Mouse (Mus musculus): ENCODE measurements around the gene Zfp2. TPM values are rescaled to one million over a fixed set of nuclear protein-coding genes. Genes with fewer than 3 reads are reported as not detected.

Zfp2 gene
- polyA plus RNA-seq, 1 experiment from 2014 or later = 14.5 TPM

DNA sequence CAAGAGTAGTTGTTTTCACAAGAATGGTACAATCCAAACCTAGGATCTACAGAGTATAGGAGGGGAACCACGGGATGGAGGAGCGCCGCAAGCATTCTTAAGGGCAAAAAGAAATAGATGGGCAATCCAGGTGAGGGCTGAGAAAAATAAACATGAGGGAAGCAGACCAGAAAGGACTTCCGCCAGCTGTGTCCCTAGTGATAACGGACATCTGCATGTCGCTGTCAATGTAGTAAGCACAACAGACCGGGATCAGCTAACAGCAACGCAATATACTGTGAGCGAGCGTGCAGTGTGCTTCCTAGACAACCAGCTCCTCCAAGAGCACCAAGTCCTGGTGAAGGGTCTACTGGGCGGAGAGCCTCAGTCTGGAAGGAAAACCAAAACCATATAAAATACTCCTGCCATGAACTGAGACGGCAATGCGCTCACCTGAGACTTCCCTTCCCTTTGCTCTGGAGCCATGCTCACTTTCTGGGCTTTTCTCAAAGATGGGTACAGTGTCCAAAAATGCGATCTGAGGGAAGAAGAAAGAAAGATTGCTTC, 14.6 kb upstream of the Zfp2 start:
- peaks cover 6% of the 10 kb centered on the region for H3K4me1 ChIP-seq
- no peaks in the 10 kb centered on the region for H3K9me3 ChIP-seq (replicated peaks)
- H3K27me3 ChIP-seq = no peaks in the 10 kb centered on the region
- no peak overlapping the region for H3K27ac ChIP-seq
- ATAC-seq (replicated peaks; ENCODE audit: low FRiP score) = no peak
- H3K9ac ChIP-seq = peak overlapping the region; percentile 76
- H3K4me2 ChIP-seq = peak overlapping the region; percentile 96
- no peaks in the 10 kb centered on the region for H3K36me3 ChIP-seq
- 16% methylated on average over 14 of the region's 14 CpGs for WGBS
- H3K4me3 ChIP-seq (replicated peaks) = peak overlapping the region; percentile 78

DNA sequence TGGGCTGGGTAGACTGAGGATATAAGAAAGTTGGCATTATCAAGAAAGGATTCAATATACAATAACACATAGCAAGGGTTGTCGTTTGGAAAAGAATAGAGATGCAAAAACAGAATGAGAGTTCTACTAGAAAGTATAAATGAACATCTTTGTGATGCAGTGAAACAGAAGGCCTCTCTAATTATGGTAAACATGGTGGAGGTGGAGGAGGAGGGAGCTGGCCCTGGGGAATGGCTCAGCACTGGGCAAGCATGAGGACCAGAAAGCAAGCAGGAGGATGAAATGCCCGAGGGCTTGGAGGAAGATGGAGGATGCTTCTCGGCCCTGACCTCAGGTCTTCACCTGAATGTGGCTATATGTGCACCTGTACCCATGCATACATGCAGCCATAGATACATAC, 1.5 kb downstream of the Zfp2 start:
- Histone ChIP-seq H3K36me3 (peaks cover 43% of the 10 kb centered on the region), H3K4me2 (no peak overlapping the region)
- ATAC-seq (replicated peaks; ENCODE audit: low FRiP score) = no peak

DNA sequence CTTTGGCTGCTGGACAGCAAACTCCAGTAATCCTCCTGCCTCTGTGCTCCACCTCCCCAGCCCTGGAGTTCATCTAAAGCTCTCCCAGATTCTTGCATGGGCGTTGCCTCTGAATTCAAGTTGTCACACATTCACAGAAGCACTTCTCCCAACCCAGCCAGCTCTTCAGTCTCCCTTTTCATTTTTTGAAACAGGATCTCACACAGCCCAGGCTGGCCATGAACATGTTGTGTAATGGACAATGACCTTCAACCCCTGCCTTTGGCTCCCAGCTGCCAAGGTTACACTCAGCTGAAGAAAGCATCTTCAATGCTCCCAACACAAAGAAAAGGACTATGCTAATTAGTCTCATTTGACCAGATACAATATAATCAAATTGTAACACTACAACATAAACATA, 2.7 kb downstream of the Zfp2 start:
- Histone ChIP-seq H3K4me2 (no peak overlapping the region), H3K4me1 (0 out of 2 replicates have a peak, but pooled peaks cover 5% of the 10 kb centered on the region), H3K9ac (no peak overlapping the region), H3K27me3 (no peaks in the 10 kb centered on the region), H3K4me3 (replicated peaks) (no peak overlapping the region), H3K36me3 (peaks cover 54% of the 10 kb centered on the region), H3K27ac (no peak overlapping the region), H3K9me3 (replicated peaks) (peaks cover 5% of the 10 kb centered on the region; the same call in 1 of the 2 replicates)
- WGBS = 78% methylated on average over 1 of the region's 1 CpGs
- no peak for ATAC-seq (replicated peaks; ENCODE audit: low FRiP score)

More for the DNA sequence above, 1.5 kb downstream of the Zfp2 start:
- H3K4me1 ChIP-seq = 0 out of 2 replicates have a peak, but pooled peaks cover 5% of the 10 kb centered on the region
- WGBS = 91% methylated on average over 3 of the region's 3 CpGs
- no peak overlapping the region for H3K9ac ChIP-seq
- H3K4me3 ChIP-seq (replicated peaks) = no peak overlapping the region
- H3K27ac ChIP-seq = no peak overlapping the region
- peaks cover 5% of the 10 kb centered on the region; the same call in 1 of the 2 replicates for H3K9me3 ChIP-seq (replicated peaks)
- H3K27me3 ChIP-seq = no peaks in the 10 kb centered on the region

DNA sequence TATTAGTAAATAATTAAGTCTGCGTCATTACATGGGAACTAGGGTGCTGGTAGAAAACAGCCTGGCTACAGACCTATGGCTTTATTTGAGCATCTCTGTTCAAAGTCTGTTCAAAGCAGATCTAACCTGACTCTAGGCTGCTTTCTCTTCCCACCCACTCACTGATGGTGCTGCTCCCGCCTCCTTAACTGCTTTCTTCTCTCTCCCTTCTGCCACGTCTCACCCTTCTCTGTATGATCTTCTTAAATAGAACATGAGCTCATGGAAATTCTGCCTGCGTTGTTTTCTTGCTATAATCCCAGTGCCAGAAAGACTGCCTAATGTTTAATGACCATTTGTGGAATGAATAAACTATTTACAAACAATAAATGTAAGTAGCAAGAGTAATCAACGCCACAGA, 7.8 kb downstream of the Zfp2 start:
- ATAC-seq (replicated peaks; ENCODE audit: low FRiP score) = no peak
- Histone ChIP-seq H3K27me3 (no peaks in the 10 kb centered on the region), H3K27ac (no peak overlapping the region), H3K4me1 (no peaks in the 10 kb centered on the region), H3K4me2 (no peak overlapping the region), H3K36me3 (peaks cover 90% of the 10 kb centered on the region), H3K9me3 (replicated peaks) (peaks cover 22% of the 10 kb centered on the region), H3K4me3 (replicated peaks) (no peak overlapping the region), H3K9ac (no peak overlapping the region)
- 86% methylated on average over 5 of the region's 5 CpGs for WGBS

DNA sequence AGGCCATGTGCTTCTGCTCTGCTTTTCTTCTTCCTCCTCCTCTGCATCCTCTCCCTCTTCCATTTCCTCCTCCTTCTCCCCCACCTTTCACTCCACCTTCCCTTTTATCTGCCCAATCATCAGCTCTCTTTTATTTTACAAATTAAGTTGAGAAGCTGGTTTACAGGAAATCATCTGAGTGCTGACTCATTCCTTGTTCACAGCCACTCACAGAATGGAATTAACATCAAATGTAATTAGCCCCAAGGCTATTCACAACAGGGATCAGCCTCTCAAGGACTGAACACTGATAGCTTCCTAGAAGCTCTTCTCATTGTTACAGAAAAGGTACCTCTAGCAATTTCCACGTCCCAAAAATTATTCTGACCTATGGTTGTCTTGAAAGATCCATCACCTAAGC, 18.6 kb downstream of the Zfp2 start:
- Histone ChIP-seq H3K4me2 (no peak overlapping the region), H3K27me3 (no peaks in the 10 kb centered on the region), H3K9ac (no peak overlapping the region), H3K4me1 (no peaks in the 10 kb centered on the region), H3K36me3 (peaks cover 41% of the 10 kb centered on the region), H3K9me3 (replicated peaks) (peaks cover 56% of the 10 kb centered on the region), H3K27ac (no peak overlapping the region), H3K4me3 (replicated peaks) (no peak overlapping the region)
- 80% methylated on average over 1 of the region's 1 CpGs for WGBS
- ATAC-seq (replicated peaks; ENCODE audit: low FRiP score) = no peak

DNA sequence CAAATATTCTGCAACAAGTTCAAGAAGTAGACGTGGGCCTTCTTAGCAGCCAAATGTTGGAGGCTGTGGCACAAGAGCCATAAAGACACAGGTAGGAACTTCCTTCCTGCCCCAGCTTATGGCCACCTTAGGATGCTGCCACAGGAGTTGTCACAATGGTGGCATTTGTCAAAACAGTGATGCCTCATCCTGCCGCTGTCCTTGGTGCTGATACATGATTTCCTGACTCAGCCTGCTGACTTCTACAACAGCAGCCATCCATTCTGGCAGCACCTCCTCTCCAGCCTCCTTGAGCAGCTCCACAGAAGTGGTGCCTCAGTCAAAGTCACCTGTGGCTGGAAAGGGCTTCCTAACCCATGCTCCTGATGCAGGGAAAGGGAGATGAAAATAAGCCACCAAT, 23.5 kb downstream of the Zfp2 start:
- no peak overlapping the region for H3K4me2 ChIP-seq
- 52% methylated on average over 2 of the region's 2 CpGs for WGBS
- no peak overlapping the region for H3K4me3 ChIP-seq (replicated peaks)
- H3K27ac ChIP-seq = no peak overlapping the region
- H3K9me3 ChIP-seq (replicated peaks) = peaks cover 18% of the 10 kb centered on the region
- H3K27me3 ChIP-seq = no peaks in the 10 kb centered on the region
- ATAC-seq (replicated peaks; ENCODE audit: low FRiP score) = no peak
- no peaks in the 10 kb centered on the region for H3K4me1 ChIP-seq
- no peaks in the 10 kb centered on the region for H3K36me3 ChIP-seq
- no peak overlapping the region for H3K9ac ChIP-seq

DNA sequence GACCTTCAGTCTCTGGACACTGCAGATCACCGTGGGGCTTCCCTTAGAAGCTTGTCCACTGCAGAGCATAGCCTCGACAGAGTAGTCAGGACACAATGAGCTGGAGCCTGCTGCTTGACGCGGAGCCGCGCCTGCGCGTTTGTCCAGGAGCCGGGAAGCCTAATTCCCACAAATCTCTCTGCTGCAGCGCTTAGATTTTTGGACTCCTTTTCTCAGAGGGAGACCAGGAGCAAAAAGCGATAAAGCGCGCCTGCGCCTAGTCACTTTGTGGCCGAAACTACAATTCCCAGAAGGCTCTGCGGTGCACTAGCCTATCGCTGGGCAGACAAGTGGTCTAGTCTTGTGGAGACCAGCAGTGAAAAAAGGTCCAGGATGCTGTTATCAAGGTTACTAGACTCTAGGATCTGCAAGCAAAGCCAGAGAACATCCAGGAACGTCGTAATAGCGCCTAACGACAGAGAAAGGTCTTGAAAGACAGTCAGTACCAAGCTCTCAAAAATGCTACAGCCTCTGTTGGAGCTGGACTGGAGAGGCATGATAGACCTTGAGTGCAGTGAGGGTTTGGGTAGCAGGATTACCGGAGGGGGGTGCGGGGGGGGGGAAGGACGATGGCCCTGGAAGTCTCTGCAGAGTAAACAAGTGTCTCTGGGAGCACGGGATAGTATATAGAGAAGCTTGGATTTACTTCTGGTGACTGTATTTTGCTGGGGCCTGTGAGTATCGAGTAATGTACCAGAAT, 28.4 kb downstream of the Zfp2 start, which contains the start of gene Zfp454:
Zfp454 (minus strand) TSS at position 262 of the 739 bp plus-strand sequence.
- H3K27me3 ChIP-seq = no peaks in the 10 kb centered on the region
- peaks cover 8% of the 10 kb centered on the region for H3K4me1 ChIP-seq
- peak; percentile 96 for ATAC-seq (replicated peaks; ENCODE audit: low FRiP score)
- H3K36me3 ChIP-seq = peaks cover 21% of the 10 kb centered on the region
- peak within 1 kb of the TSS; percentile 54 for H3K4me3 ChIP-seq (replicated peaks)
- H3K27ac ChIP-seq = peak within 1 kb of the TSS; percentile 79
- H3K9me3 ChIP-seq (replicated peaks) = no peaks in the 10 kb centered on the region
- peak within 1 kb of the TSS; percentile 79 for H3K4me2 ChIP-seq
- 6% methylated on average over 26 of the region's 26 CpGs for WGBS
- peak within 1 kb of the TSS; percentile 51 for H3K9ac ChIP-seq

DNA sequence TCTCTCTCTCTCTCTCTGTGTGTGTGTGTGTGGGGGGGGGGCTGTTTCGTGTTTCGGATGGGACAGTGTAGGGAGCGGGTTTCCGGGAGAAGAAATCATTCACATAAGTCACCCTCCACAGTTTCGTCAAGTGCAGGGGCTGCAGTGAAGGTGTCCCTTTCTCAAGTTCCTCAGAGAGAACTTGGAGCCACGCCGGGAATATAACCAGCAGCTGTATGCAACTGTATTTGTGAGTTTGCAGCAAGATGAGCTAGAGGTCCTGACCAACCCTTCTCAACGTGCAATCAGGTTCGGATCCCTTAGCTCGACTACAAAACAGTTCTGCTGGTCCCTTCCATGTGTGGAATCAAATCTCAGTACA, 29.1 kb downstream of the Zfp2 start:
- Histone ChIP-seq H3K9me3 (replicated peaks) (no peaks in the 10 kb centered on the region), H3K4me2 (peak overlapping the region; percentile 79), H3K27ac (peak overlapping the region; percentile 79), H3K27me3 (no peaks in the 10 kb centered on the region), H3K36me3 (peaks cover 27% of the 10 kb centered on the region), H3K4me3 (replicated peaks) (peak overlapping the region; percentile 54), H3K4me1 (peaks cover 8% of the 10 kb centered on the region), H3K9ac (peak overlapping the region; percentile 51)
- ATAC-seq (replicated peaks; ENCODE audit: low FRiP score) = peak; percentile 46; the same call in 1 of the 2 replicates
- WGBS = 6% methylated on average over 10 of the region's 10 CpGs

DNA sequence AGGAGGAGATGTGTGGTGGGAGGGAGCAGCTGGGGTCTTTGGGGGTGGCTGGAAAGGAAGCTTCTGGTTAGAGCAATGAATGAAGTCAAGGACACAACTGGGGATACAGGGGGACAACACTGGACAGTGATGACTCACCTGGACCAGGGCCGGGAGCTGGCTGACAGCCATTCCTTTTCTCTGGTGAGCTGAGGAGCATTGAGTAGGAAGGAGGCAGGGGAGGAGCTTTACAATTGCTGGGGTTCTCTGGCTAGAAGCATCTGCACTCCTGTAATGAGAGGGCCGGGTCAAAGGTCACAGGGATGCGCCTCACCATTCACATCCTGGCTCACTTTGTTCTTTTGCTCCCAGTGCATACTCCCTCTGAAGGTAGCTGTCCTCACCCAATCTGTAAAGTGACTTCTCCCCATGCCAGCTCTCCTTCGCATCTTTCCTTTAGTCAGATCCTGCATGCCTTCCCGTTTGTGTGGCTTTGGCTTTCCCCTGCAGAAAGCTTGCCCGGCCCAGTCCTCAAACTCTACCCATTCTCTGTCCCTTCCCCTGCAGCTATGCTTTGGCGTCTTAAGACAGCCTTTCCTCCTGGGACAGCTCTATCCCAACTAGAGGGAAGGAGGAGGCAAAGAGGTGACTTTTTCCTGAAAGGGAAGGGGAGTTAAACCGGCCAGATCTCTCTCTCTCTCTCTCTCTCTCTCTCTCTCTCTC, 29.6 kb downstream of the Zfp2 start:
- 36% methylated on average over 8 of the region's 8 CpGs for WGBS
- H3K4me1 ChIP-seq = peaks cover 8% of the 10 kb centered on the region
- peak overlapping the region; percentile 51 for H3K9ac ChIP-seq
- H3K4me3 ChIP-seq (replicated peaks) = peak overlapping the region; percentile 54
- H3K9me3 ChIP-seq (replicated peaks) = no peaks in the 10 kb centered on the region
- no peaks in the 10 kb centered on the region for H3K27me3 ChIP-seq
- H3K4me2 ChIP-seq = peak overlapping the region; percentile 79
- ATAC-seq (replicated peaks; ENCODE audit: low FRiP score) = 0 out of 2 replicates have a peak, but pooled peaks have one; percentile 10
- H3K36me3 ChIP-seq = peaks cover 30% of the 10 kb centered on the region
- no peak overlapping the region for H3K27ac ChIP-seq

DNA sequence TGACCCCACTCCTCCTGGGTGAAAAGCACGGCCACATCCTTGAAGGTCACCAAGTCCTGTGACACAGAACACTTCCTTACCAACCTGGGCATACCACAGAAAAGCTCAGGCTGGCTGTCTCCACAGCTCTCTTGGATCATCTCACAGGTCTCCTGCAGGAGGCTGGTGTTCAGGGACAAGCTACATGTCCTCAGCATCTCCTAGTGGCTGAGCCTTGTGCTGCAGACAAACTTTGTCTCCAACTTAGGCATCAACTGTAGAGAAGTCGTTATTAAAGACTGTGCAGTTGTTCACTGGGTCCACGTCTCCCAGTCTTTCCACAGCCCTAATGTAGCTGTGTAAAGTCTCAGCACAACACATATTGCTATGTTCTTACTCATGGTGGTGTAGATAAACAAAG, 32.2 kb downstream of the Zfp2 start:
- H3K4me3 ChIP-seq (replicated peaks) = no peak overlapping the region
- H3K27me3 ChIP-seq = no peaks in the 10 kb centered on the region
- 83% methylated on average over 3 of the region's 3 CpGs for WGBS
- peaks cover 8% of the 10 kb centered on the region for H3K4me1 ChIP-seq
- no peak overlapping the region for H3K9ac ChIP-seq
- H3K4me2 ChIP-seq = no peak overlapping the region
- H3K9me3 ChIP-seq (replicated peaks) = no peaks in the 10 kb centered on the region
- no peak overlapping the region for H3K27ac ChIP-seq
- no peak for ATAC-seq (replicated peaks; ENCODE audit: low FRiP score)
- peaks cover 54% of the 10 kb centered on the region for H3K36me3 ChIP-seq

DNA sequence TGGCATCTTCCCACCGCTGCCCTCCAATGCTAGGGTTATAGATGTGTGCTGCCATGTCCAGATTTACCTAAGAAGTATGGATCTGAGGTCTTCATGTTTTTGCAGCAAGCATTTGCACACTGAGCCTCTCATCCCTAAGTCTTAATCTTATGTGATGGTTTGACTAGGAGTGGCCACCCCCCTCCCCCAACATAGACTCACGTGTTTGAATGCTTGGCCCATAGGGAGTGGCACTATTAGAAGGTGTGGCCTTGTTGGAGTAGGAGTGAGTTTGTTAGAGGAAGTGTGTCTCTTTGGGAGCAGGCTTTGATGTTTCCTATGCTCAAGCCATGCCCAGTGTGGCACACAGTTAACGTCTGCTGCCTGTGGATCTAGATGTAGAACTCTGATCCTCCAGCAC, 37.3 kb downstream of the Zfp2 start:
- H3K4me3 ChIP-seq (replicated peaks) = no peak overlapping the region
- peaks cover 85% of the 10 kb centered on the region for H3K36me3 ChIP-seq
- H3K27me3 ChIP-seq = no peaks in the 10 kb centered on the region
- H3K9ac ChIP-seq = no peak overlapping the region
- no peak overlapping the region for H3K27ac ChIP-seq
- H3K4me2 ChIP-seq = no peak overlapping the region
- WGBS = 89% methylated on average over 3 of the region's 3 CpGs
- no peak for ATAC-seq (replicated peaks; ENCODE audit: low FRiP score)
- H3K4me1 ChIP-seq = no peaks in the 10 kb centered on the region
- peaks cover 14% of the 10 kb centered on the region for H3K9me3 ChIP-seq (replicated peaks)

DNA sequence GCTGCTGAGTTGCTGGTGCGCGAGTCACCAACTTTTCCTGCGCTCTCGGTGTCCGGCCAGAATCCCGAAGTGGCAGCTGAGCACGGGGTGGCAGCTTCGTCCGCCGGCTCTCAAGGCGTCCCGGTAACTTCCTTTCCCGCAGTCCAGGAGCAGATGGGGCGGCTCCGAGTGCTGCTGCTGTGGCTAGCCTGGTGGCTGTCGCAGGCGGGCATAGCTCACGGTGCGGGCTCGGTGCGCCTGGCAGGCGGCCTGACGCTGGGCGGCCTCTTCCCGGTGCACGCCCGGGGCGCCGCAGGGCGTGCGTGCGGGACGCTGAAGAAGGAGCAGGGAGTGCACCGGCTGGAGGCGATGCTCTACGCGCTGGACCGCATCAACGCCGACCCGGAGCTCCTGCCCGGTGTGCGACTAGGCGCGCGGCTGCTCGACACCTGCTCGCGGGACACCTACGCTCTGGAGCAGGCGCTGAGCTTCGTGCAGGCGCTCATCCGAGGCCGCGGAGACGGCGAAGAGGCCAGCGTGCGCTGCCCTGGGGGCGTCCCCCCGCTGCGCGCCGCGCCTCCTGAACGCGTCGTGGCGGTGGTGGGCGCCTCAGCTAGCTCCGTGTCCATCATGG, 64.9 kb downstream of the Zfp2 start:
- Histone ChIP-seq H3K27me3 (peaks cover 65% of the 10 kb centered on the region), H3K4me3 (replicated peaks) (peak overlapping the region; percentile 48), H3K9ac (no peak overlapping the region), H3K36me3 (no peaks in the 10 kb centered on the region), H3K27ac (no peak overlapping the region), H3K4me1 (peaks cover 32% of the 10 kb centered on the region), H3K9me3 (replicated peaks) (no peaks in the 10 kb centered on the region), H3K4me2 (peak overlapping the region; percentile 90)
- under 1% methylated on average over 72 of the region's 72 CpGs for WGBS
- peak; percentile 67; the same call in 1 of the 2 replicates for ATAC-seq (replicated peaks; ENCODE audit: low FRiP score)

Measured in kidney, embryonic 15.5 days (tissue).